Mouse (Mus musculus) olfactory bulb, adult 2 months (tissue): Measurements from ENCODE around the gene Hcn4. TPM values are rescaled to one million over a fixed set of nuclear protein-coding genes. Genes with fewer than 3 reads are reported as not detected.

Experiments used
- H3K27ac ChIP-seq: fragments of 200-500 bp; 2 replicates; pipeline ENCODE4 v1.5.1; 2012; ENCODE audit warnings: low read depth, low read length; ENCODE audit not compliant: insufficient read depth
- H3K4me1 ChIP-seq: fragments of 200-500 bp; 2 replicates; pipeline ENCODE4 v1.6.1; 2012; ENCODE audit warnings: low read length; ENCODE audit not compliant: control insufficient read depth, insufficient read depth
- H3K4me3 ChIP-seq: fragments of 200-500 bp; 2 replicates; pipeline ENCODE4 v1.5.1; 2012; ENCODE audit warnings: mild to moderate bottlenecking, low read depth, low read length, moderate library complexity; ENCODE audit not compliant: insufficient read depth
- CTCF ChIP-seq: fragments of 200-500 bp; IDR thresholded peaks from 2 replicates; pipeline ENCODE4 v1.5.1; 2012; ENCODE audit warnings: low read depth, mild to moderate bottlenecking, low read length, moderate library complexity; ENCODE audit not compliant: insufficient read depth
- POLR2A ChIP-seq: fragments of 200-500 bp; IDR thresholded peaks from 2 replicates; pipeline ENCODE4 v1.6.1; 2012; ENCODE audit warnings: mild to moderate bottlenecking, low read depth, low read length, moderate library complexity; ENCODE audit not compliant: insufficient read depth
- WGBS: fragments of 180-500 bp; shearing (Covaris S2); methylation state at CpG from one replicate; pipeline ENCODE4 v1.1.7; 2018; 5-methylcytosine and 5-hydroxymethylcytosine counted together
- polyA plus RNA-seq: library from polyadenylated mRNA; stranded (reverse); fragments of >200 nt; gene quantifications from 2 replicates; pipeline ENCODE4 v1.2.4, GENCODE M21; 2012; ENCODE audit warnings: low replicate concordance; ENCODE audit not compliant: missing spikeins, insufficient read depth, insufficient read length

Gene Hcn4
- polyA plus RNA-seq, 1 experiment = not detected

DNA sequence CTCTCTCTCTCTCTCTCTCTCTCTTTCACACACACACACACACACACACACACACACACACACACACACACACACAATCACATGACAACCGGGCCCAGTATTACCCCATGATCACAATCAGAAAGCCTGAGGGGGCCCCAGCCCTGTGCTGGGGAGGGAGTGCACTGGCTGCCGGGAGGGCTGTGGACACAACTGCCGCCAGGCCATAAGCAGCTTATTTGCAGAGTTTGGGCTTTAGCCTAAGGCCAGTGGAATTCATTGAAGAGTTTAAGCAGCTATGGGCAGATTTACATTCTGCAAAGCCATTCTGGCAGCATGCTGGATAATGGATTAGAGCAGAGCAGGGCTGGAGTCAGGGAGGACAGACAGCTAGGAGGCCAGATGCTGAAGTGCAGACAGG, 12.0 kb upstream of the Hcn4 start:
- WGBS = 56% methylated on average over 3 of the region's 3 CpGs
- H3K4me3 ChIP-seq = no peak overlapping the region
- H3K4me1 ChIP-seq = peaks cover 29% of the 10 kb centered on the region
- no peak for TF ChIP-seq CTCF
- no peak for TF ChIP-seq POLR2A
- no peak overlapping the region for H3K27ac ChIP-seq

DNA sequence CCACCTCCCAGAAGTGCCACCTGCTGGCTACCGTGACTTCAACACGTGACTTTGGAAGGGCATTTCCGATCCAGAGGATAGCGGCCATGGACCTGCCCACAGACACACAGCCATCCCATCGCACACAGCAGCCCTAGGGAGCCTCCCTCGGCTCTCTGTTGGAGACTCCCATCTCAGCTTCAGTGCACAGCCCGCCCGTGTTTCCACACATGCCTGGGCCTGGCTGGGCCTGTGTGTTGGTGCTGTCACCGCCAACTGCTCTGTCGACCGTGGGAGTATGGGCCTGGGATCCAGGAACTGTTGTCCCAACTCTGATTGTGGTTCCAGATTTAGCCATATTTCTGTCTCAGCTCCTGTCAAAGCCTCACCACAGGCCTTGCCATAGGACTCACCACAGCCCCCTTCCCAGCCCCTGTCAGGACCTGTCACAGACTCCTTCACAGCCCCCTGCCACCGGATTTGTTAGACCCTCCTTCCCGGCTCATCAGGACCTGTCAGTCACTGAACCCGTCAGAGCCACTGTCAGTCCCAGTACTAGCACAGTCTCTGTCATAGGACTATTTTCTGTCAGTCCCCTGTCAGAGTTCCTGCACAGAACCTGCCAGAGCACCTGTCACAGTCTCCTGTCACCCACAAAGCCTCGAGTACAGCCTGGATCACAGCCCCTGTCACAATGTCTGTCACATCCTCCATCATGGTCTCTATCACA, 7.5 kb upstream of the Hcn4 start:
- Histone ChIP-seq H3K4me1 (peaks cover 48% of the 10 kb centered on the region), H3K4me3 (no peak overlapping the region), H3K27ac (peak overlapping the region; percentile 63)
- 50% methylated on average over 15 of the region's 15 CpGs for WGBS
- TF ChIP-seq POLR2A (no peak), CTCF (no peak)

DNA sequence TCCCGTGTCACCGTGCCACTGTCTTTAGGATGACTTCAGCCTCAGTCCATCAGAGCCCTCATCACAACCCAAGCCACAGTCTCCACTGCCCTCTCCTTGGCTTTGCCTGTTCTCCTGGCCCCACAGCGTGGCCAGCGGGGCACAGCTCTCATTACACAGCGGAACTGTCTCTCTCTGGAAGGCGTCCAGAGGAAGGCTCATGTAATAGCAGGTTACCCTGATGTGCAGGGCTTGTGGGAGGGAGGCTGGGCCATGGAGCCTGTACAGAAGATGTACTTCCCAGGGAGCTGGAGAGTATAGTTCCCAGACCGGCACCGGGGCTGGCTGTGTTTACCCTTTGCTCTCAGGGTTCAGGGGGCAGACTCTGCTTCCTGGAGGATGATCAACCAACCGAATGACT, 6.8 kb upstream of the Hcn4 start:
- no peak overlapping the region for H3K4me3 ChIP-seq
- H3K27ac ChIP-seq = peak overlapping the region; percentile 63
- WGBS = 28% methylated on average over 9 of the region's 9 CpGs
- TF ChIP-seq CTCF (no peak), POLR2A (no peak)
- peaks cover 51% of the 10 kb centered on the region for H3K4me1 ChIP-seq

DNA sequence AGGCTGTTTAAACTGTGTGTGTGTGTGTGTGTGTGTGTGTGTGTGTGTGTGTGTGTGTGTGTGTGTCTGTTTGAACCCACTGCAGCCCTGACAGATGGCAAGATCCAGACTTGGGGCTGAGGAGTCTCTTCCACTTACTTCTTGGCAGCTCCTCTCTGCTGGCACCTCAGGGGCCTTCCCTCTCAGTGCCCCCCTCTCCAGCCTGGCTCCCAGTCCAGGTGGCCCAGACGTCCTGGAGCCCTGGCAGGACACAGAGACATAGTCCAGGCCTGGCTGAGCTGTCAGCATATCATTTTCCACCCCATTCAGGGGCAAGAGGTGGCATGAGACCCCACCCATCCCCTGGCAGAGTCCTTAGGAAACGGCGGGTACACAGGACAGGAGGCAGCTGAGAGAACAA, 5.5 kb upstream of the Hcn4 start:
- 54% methylated on average over 3 of the region's 3 CpGs for WGBS
- H3K27ac ChIP-seq = no peak overlapping the region
- TF ChIP-seq POLR2A (no peak), CTCF (no peak)
- H3K4me1 ChIP-seq = peaks cover 56% of the 10 kb centered on the region
- no peak overlapping the region for H3K4me3 ChIP-seq

DNA sequence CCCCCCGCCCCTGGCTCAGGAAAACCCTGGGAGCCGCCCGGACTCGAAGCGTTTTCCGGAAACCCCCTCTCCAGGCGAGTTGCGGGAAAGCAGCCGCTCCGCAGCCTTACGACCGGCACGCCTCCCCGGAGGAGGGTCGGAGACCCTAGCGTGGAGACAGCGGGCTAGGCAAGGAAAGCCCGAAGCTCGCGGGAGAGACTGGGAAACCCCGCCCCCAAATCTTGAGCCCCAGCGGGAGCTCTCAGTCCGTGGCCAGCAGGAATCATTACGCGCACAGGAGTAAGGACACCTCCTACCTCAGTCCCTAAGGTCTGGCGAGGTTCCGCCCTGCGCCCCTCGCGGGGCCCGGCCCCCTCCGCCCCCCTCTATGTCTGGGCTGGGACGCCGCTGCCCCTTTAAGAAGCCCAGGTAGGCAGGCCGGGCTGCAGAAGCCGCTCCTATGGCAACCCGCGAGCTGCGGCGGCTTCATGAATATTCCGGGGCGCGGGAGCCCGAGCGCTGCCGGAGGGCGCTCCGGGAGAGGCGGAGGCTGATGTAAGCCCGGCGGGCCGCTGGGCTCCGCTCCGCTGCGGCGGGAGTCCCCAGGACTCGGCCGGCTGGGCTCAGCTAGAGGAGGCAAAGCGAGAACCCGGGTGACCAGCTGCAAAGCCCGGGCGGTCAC, 651 bp upstream of the Hcn4 start:
- Histone ChIP-seq H3K4me1 (peaks cover 48% of the 10 kb centered on the region), H3K4me3 (peak overlapping the region; percentile 72), H3K27ac (peak overlapping the region; percentile 68)
- under 1% methylated on average over 62 of the region's 62 CpGs for WGBS
- TF ChIP-seq POLR2A = peak; percentile 29; the same call in 1 of the 2 replicates
- TF ChIP-seq CTCF = no peak

DNA sequence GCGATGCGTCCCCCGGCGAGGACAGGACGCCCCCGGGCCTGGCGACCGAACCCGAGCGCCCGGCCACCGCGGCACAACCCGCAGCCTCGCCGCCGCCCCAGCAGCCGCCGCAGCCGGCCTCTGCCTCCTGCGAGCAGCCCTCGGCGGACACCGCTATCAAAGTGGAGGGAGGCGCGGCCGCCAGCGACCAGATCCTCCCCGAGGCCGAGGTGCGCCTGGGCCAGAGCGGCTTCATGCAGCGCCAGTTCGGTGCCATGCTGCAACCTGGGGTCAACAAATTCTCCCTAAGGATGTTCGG, 655 bp downstream of the Hcn4 start:
- Histone ChIP-seq H3K4me1 (peaks cover 43% of the 10 kb centered on the region), H3K4me3 (peak overlapping the region; percentile 72), H3K27ac (no peak overlapping the region)
- WGBS = 2% methylated on average over 35 of the region's 35 CpGs
- TF ChIP-seq POLR2A (no peak), CTCF (no peak)

DNA sequence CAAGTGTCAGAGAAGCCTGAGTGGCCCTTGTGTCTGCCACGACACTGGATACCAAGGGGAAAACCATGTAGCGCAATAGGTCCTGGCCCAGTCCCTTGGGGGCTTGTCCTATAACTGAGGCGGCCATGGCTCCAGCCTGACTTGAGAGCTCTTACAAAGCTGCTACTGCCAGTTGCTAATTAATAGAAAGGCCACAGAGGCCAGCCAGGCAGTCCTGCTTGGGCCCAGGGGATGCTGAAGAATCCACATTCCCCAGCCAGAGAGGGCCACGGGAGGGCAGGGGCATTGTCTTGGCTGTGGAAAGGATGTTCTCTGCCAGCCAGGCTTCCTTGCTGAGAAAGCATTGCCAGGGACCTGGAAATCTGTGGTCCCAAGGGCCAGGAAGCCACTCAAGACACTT, 6.4 kb downstream of the Hcn4 start:
- Histone ChIP-seq H3K4me1 (peaks cover 43% of the 10 kb centered on the region), H3K27ac (no peak overlapping the region), H3K4me3 (no peak overlapping the region)
- TF ChIP-seq CTCF (no peak), POLR2A (no peak)
- 78% methylated on average over 4 of the region's 4 CpGs for WGBS

DNA sequence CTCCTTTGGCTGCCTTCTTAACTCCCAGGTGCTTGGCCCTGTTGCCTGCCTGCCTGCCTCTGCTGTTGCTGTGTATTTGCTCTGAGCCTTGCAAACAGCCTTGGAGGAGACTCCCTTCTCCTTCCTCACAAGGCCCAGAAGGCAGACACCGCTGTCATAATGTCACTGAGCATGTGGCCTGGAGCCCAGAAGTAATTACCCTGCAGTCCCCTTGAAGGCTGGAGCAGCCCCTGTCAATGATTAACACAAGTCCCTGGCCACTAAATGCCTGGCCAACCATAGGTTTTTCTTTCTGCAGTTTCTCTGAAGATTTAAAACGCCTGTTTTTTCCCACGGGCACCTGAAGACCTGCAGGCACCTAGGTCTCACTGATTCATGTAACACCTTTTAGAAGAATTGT, 9.7 kb downstream of the Hcn4 start:
- H3K4me3 ChIP-seq = no peak overlapping the region
- TF ChIP-seq POLR2A (no peak), CTCF (no peak)
- 66% methylated on average over 3 of the region's 3 CpGs for WGBS
- H3K27ac ChIP-seq = no peak overlapping the region
- H3K4me1 ChIP-seq = peaks cover 52% of the 10 kb centered on the region

DNA sequence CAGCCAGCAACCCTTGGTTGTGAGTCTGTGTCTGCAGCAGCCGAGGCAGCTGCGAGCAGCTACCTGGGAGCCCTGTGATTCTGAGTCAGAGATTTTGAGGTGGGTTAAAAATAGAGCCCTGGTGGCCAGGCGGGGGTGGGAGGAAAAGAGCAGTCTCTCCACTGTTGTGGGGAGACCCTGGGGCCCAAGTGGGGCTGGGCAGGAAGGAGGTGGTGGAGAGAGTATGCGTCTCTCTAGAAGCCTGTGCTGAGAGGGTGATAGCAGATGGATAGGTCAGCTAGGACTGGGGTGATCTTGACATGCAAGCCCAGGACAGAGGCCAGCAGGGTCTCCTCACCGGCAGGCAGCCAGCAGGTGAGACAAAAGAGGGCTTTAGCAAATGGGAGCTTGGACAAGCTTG, 14.0 kb downstream of the Hcn4 start:
- Histone ChIP-seq H3K4me1 (peaks cover 66% of the 10 kb centered on the region), H3K27ac (no peak overlapping the region), H3K4me3 (no peak overlapping the region)
- no peak for TF ChIP-seq CTCF
- TF ChIP-seq POLR2A = no peak
- WGBS = 51% methylated on average over 5 of the region's 5 CpGs

DNA sequence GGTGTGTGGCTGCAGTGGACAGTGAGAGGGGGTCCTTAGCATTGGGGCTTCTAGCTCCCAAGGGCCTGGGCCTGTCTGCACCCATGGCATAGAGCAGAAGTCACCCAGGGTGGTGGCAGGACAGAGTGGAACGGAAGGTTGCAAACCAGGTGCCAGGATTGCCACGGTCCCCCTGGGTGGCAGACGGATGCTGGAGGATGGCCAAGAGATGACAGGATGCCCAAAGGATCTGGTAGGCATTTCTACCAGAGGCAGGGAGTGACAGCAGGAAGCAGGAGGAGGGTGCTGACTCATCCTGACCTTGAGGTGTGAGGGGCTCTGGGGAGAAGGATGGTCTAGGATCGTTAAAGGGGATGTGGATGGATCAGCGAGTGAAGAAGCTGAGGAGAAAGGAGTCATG, 15.3 kb downstream of the Hcn4 start:
- Histone ChIP-seq H3K27ac (no peak overlapping the region), H3K4me3 (no peak overlapping the region), H3K4me1 (peaks cover 59% of the 10 kb centered on the region)
- TF ChIP-seq POLR2A (no peak), CTCF (no peak)
- 64% methylated on average over 5 of the region's 5 CpGs for WGBS

DNA sequence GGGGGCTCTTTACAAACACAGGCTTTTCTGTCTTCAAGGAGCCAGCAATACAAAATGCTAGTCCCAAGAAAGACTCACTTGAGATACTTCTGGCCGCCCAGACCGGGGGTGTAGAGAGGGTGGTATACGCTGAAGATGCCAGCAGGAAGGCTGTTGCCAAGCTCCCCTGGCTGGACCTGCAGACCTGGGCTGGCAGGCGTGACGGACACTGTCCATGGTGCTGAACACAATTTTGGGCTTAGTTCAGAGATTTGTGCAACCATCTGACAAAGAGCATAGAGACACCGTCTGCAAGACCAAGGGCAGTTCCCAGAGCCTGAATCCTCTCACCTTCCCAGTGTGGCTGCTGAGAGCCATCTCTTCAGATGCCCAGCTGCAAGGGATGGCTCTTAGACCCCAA, 18.4 kb downstream of the Hcn4 start:
- Histone ChIP-seq H3K4me3 (no peak overlapping the region), H3K4me1 (peaks cover 46% of the 10 kb centered on the region), H3K27ac (no peak overlapping the region)
- 46% methylated on average over 6 of the region's 6 CpGs for WGBS
- no peak for TF ChIP-seq POLR2A
- TF ChIP-seq CTCF = no peak
